Mouse (Mus musculus) bone marrow macrophage, adult 2 months (primary cell): ENCODE measurements at regions not wholly inside any gene's neighbourhood (a gene's known extent, or its start where the extent isn't known, plus 50 kb on each side); places are given as distances from the start of the nearest gene placed in this dataset.

Source experiments
- CTCF ChIP-seq: IDR thresholded peaks from 2 replicates; pipeline ENCODE4 v1.5.1; 2012; ENCODE audit warnings: low read depth, mild to moderate bottlenecking, low read length, moderate library complexity
- POLR2A ChIP-seq: IDR thresholded peaks from 2 replicates; pipeline ENCODE4 v1.6.1; 2012; ENCODE audit warnings: mild to moderate bottlenecking, low read depth, low read length, borderline replicate concordance

DNA sequence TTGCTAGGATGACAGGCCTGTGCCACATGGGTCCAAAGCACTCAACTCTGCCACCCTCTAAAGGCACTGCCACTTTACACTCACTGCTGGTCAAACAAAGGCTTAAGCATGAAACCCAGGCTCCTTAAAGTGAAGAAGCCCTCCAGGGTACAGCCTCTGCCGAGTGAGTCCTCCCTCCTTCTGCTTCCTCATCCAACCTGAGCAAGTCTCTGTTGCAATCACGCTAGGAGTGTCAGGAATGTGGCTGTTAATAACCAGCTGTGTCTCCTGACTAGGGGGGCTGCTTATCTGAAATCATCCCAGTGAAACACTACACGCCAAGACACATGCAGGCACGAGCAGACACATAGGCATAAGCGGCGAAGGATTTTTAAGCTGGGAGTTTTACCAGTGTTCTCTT is 99.2 kb upstream of the Jarid2 start:
- TF ChIP-seq CTCF (no peak), POLR2A (no peak)
